Mouse (Mus musculus): ENCODE data around the gene Slco3a1.

GRCm38 (mm10) chr7:74518255-74518654, 36.3 kb downstream of the Slco3a1 start:
- TF ChIP-seq ZC3H11A (IDR thresholded peaks at IDR 0.05; ENCODE audit: borderline replicate concordance, low read depth, low read length), result no peak
- no peak for TF ChIP-seq CHD2 (IDR thresholded peaks at IDR 0.05; ENCODE audit: low read depth, low read length)
- TF ChIP-seq ZNF384 (IDR thresholded peaks at IDR 0.05; ENCODE audit: low read depth, low read length), result no peak
